Mouse (Mus musculus) MEL (cell line): ENCODE data around the gene Olfr288. TPM values are rescaled to one million over a fixed set of nuclear protein-coding genes. Genes with fewer than 3 reads are reported as not detected.

Experiments
- DNase-seq: peaks from one replicate; pipeline ENCODE4 v3.0.0; 2011; ENCODE audit warnings: low read depth, low spot score
- H3K27ac ChIP-seq: 2 replicates; pipeline ENCODE4 v1.5.1; 2012; ENCODE audit warnings: low read depth, mild to moderate bottlenecking, control low read depth, low read length, moderate library complexity; ENCODE audit not compliant: control insufficient read depth
- H3K27me3 ChIP-seq, 2 experiments: fragments of 150-350 bp in 1 of 2; sonication (generic) in 1 of 2; 2 replicates each; pipeline ENCODE4 v1.6.1; 2012; ENCODE audit warnings: low read length in 2 of 2, mild to moderate bottlenecking in 2 of 2, improper control_type of control experiment in 1 of 2, moderate library complexity in 1 of 2; ENCODE audit not compliant: insufficient read depth in 2 of 2, control insufficient read depth in 1 of 2
- H3K36me3 ChIP-seq, 2 experiments: 2 replicates each; pipeline ENCODE4 v1.6.1; 2012 to 2014; ENCODE audit warnings: low read length in 2 of 2, improper control_type of control experiment in 1 of 2, inconsistent platforms in 1 of 2, mild to moderate bottlenecking in 1 of 2; ENCODE audit not compliant: insufficient read depth in 2 of 2, control insufficient read depth in 1 of 2
- H3K4me1 ChIP-seq, 2 experiments: fragments of 150-350 bp in 1 of 2; sonication (generic) in 1 of 2; 2 replicates each; pipeline ENCODE4 v1.6.1; 2012; ENCODE audit warnings: low read length in 2 of 2, improper control_type of control experiment in 1 of 2, mild to moderate bottlenecking in 1 of 2; ENCODE audit not compliant: insufficient read depth in 2 of 2, control insufficient read depth in 1 of 2
- H3K4me3 ChIP-seq, 2 experiments: fragments of 150-350 bp in 1 of 2; sonication (generic) in 1 of 2; 2 replicates each; pipeline ENCODE4 v1.5.1; 2012; ENCODE audit warnings: low read depth in 2 of 2, low read length in 2 of 2, mild to moderate bottlenecking in 2 of 2, moderate library complexity in 2 of 2, control low read depth in 1 of 2, improper control_type of control experiment in 1 of 2; ENCODE audit not compliant: control insufficient read depth in 1 of 2, insufficient read depth in 1 of 2
- H3K79me2 ChIP-seq: 2 replicates; pipeline ENCODE4 v1.6.1; 2012; ENCODE audit warnings: mild to moderate bottlenecking, low read length, moderate library complexity; ENCODE audit not compliant: control insufficient read depth, poor library complexity, insufficient read depth
- H3K9ac ChIP-seq: 2 replicates; pipeline ENCODE4 v1.6.1; 2012; ENCODE audit warnings: low read depth, mild to moderate bottlenecking, control low read depth, low read length, moderate library complexity; ENCODE audit not compliant: control insufficient read depth, poor library complexity, severe bottlenecking
- H3K9me3 ChIP-seq: fragments of 150-350 bp; sonication (generic); replicated peaks from 2 replicates; pipeline ENCODE4 v1.6.1; 2012; ENCODE audit warnings: mild to moderate bottlenecking, low read length, improper control_type of control experiment, moderate library complexity; ENCODE audit not compliant: insufficient read depth
- E2F4 ChIP-seq: IDR thresholded peaks from 2 replicates; pipeline ENCODE4 v1.6.1; 2011; ENCODE audit warnings: low read depth, low read length, improper control_type of control experiment, borderline replicate concordance
- ELF1 ChIP-seq: IDR thresholded peaks from 2 replicates; pipeline ENCODE4 v1.6.1; 2014; ENCODE audit warnings: low read depth, mild to moderate bottlenecking, inconsistent platforms, low read length, improper control_type of control experiment, moderate library complexity
- ETS1 ChIP-seq: IDR thresholded peaks from 2 replicates; pipeline ENCODE4 v1.6.1; 2012; ENCODE audit warnings: low read depth, mild to moderate bottlenecking, inconsistent platforms, low read length, improper control_type of control experiment, moderate library complexity
- GABPA ChIP-seq: IDR thresholded peaks from 2 replicates; pipeline ENCODE4 v1.6.1; 2012; ENCODE audit warnings: low read depth, mild to moderate bottlenecking, inconsistent platforms, low read length, improper control_type of control experiment, moderate library complexity
- GATA1 ChIP-seq: IDR thresholded peaks from 2 replicates; pipeline ENCODE4 v1.6.1; 2011; ENCODE audit warnings: low read depth, low read length, improper control_type of control experiment
- MAFK ChIP-seq: IDR thresholded peaks from 2 replicates; pipeline ENCODE4 v1.6.1; 2011; ENCODE audit warnings: low read depth, mild to moderate bottlenecking, low read length, improper control_type of control experiment, borderline replicate concordance
- MAZ ChIP-seq: IDR thresholded peaks from 2 replicates; pipeline ENCODE4 v1.6.1; 2012; ENCODE audit warnings: low read depth, mild to moderate bottlenecking, inconsistent platforms, low read length, improper control_type of control experiment
- MXI1 ChIP-seq: IDR thresholded peaks from 2 replicates; pipeline ENCODE4 v1.6.1; 2011; ENCODE audit warnings: mild to moderate bottlenecking, low read depth, low read length, improper control_type of control experiment
- MYB ChIP-seq: IDR thresholded peaks from 2 replicates; pipeline ENCODE4 v1.6.1; 2011; ENCODE audit warnings: mild to moderate bottlenecking, low read depth, low read length, improper control_type of control experiment
- NRF1 ChIP-seq: IDR thresholded peaks from 2 replicates; pipeline ENCODE4 v1.6.1; 2014; ENCODE audit warnings: low read depth, mild to moderate bottlenecking, inconsistent platforms, low read length, improper control_type of control experiment, moderate library complexity; ENCODE audit not compliant: poor library complexity, insufficient read depth, severe bottlenecking
- POLR2AphosphoS2 ChIP-seq: IDR thresholded peaks from 2 replicates; pipeline ENCODE4 v1.6.1; 2011; ENCODE audit warnings: low read length, improper control_type of control experiment
- SMC3 ChIP-seq: IDR thresholded peaks from 2 replicates; pipeline ENCODE4 v1.6.1; 2011; ENCODE audit warnings: low read depth, low read length, improper control_type of control experiment
- UBTF ChIP-seq: IDR thresholded peaks from 2 replicates; pipeline ENCODE4 v1.6.1; 2012; ENCODE audit warnings: low read depth, mild to moderate bottlenecking, inconsistent platforms, low read length, improper control_type of control experiment, moderate library complexity, borderline replicate concordance; ENCODE audit not compliant: insufficient read depth
- ZC3H11A ChIP-seq: IDR thresholded peaks from 2 replicates; pipeline ENCODE4 v1.6.1; 2012; ENCODE audit warnings: low read depth, mild to moderate bottlenecking, inconsistent platforms, low read length, improper control_type of control experiment
- ZKSCAN1 ChIP-seq: IDR thresholded peaks from 2 replicates; pipeline ENCODE4 v1.6.1; 2012; ENCODE audit warnings: low read depth, mild to moderate bottlenecking, inconsistent platforms, low read length, improper control_type of control experiment, moderate library complexity
- ZMIZ1 ChIP-seq: IDR thresholded peaks from 2 replicates; pipeline ENCODE4 v1.6.1; 2012; ENCODE audit warnings: low read depth, mild to moderate bottlenecking, inconsistent platforms, low read length, improper control_type of control experiment, moderate library complexity
- ZNF384 ChIP-seq: IDR thresholded peaks from 2 replicates; pipeline ENCODE4 v1.6.1; 2012; ENCODE audit warnings: low read depth, mild to moderate bottlenecking, inconsistent platforms, low read length, improper control_type of control experiment
- polyA plus RNA-seq, 2 experiments: library from polyadenylated mRNA; stranded (reverse) in 1 of 2; unstranded in 1 of 2; fragments of >175 nt in 1 of 2; fragments of >200 nt in 1 of 2; gene quantifications; 2 replicates each; pipeline versions ENCODE4 v1.2.1 to v1.2.4; 2012; ENCODE audit warnings: low replicate concordance in 2 of 2, low read depth in 1 of 2; ENCODE audit not compliant: insufficient read length in 2 of 2, insufficient read depth in 1 of 2, missing spikeins in 1 of 2
- total RNA-seq: library from RNA; depleted of rRNA; stranded (reverse); fragments of 300-350 nt; gene quantifications from 2 replicates; pipeline ENCODE4 v1.2.3, GENCODE M21; 2012

Gene Olfr288
- total and polyA plus RNA-seq, 3 experiments = not detected

- TF ChIP-seq NRF1 (peak; percentile 91), E2F4 (no peak), ELF1 (peak; percentile 86), GABPA (no peak)
These were observed 49.7 kb downstream of the Olfr288 start (continued) for GRCm38 (mm10) chr15:98145559-98146181.

DNA sequence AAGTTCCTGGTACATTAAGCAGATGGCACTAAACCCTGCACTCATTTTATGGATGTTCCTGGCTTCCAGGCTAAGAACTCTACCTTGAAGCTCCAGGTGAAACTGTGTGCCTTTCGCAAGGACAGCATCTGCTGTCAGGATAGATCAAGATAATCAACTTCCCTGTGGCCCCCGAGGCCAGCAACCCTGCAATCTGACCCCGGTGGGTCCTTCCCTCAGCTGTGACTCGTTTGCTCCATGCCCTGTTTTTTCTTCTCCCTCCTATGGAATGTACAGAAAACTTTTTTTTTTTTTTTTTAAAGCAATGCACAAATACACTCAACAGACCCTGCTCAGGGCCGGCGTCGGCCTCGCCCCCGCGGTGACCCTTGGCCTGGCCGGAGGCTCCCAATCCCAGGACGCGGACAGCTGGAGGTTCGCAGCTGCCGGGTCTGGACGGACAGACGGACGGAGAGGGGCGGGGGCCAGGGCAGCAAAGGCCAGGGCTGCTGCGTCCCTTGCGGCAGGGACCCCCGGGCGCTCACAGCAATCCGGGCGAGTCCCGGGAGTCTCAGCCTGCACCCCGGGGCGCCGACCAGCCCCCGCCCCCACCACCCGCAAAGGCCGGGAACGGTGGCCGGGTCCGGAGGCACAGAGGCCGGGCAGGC lies 50.4 kb downstream of the Olfr288 start:
- H3K4me3 ChIP-seq = peak overlapping the region; percentile 54 to 57
- no peak for TF ChIP-seq SMC3
- no peak for TF ChIP-seq GABPA
- TF ChIP-seq POLR2AphosphoS2 = no peak
- peak; percentile 59 for TF ChIP-seq ZNF384
- TF ChIP-seq E2F4 = no peak
- TF ChIP-seq ZKSCAN1 = no peak
- TF ChIP-seq ZMIZ1 = no peak
- no peak for TF ChIP-seq MYB
- no peak for TF ChIP-seq MXI1
- 0 out of 2 replicates have a peak, but pooled peaks have one; percentile 34 for TF ChIP-seq MAZ
- no peak for TF ChIP-seq GATA1
- no peak for TF ChIP-seq NRF1
- no peak for TF ChIP-seq ZC3H11A
- TF ChIP-seq ETS1 = no peak
- TF ChIP-seq MAFK = no peak
- 0 out of 2 replicates have a peak, but pooled peaks have one; percentile 39 for TF ChIP-seq UBTF
- no peak for TF ChIP-seq ELF1
- H3K27ac ChIP-seq = no peak overlapping the region
- H3K79me2 ChIP-seq = peaks cover 9% of the 10 kb centered on the region
- H3K9me3 ChIP-seq = no peaks in the 10 kb centered on the region
- peak; percentile 55 for DNase-seq
- peaks cover 0 to 1% of the 10 kb centered on the region in 2 experiments; a peak in 1 of 4 replicates for H3K27me3 ChIP-seq
- peak overlapping the region; percentile 76 for H3K9ac ChIP-seq
- peaks cover 6 to 9% of the 10 kb centered on the region in 2 experiments for H3K36me3 ChIP-seq
- peaks cover 6 to 11% of the 10 kb centered on the region in 2 experiments; a peak in 3 of 4 replicates for H3K4me1 ChIP-seq
